In the genomic region with DNA sequence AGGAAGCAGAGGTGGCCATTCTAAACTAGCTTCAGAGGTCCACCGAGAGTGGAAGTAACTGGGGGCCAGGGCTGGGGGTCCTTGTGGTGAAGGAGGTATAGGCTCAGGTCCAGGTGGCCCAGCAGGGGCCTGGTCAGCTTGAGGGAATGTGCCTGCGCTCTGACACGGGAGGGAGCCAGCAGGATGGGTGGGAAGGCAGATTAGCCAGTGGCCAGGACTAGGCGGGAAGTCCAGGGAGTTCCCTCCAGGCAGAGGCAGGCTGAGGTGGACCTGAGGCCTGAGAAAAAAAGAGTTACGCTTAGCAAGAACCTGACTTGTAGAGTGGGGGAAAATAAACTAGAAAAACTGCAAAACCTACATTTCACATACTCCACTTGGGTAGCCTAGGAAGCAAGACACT, we compare ENCODE assay signal across 17 mouse cellular contexts. TPM values are rescaled to one million over a fixed set of nuclear protein-coding genes. Genes with fewer than 3 reads are reported as not detected.
A peak's percentile ranks its signal among the peaks of the same experiment; 100 is the strongest.
DNase-seq lines count a peak whose midpoint lies in the region; ATAC-seq and TF ChIP-seq lines count a peak whose summit lies in the region.
"Had no signal": no experiment of that assay in that cellular context is flagged by ENCODE, and none has a peak within 500 bp of the region (broad histone marks: within the 10 kb centered on the region; RNA-seq: fewer than 3 reads in every experiment).

No protein-coding gene starts in this region.

- 0 out of 2 replicates have a peak overlapping the region, but pooled peaks have one; percentile 16 for H3K27ac ChIP-seq in hindbrain, embryonic 10.5 days
- no peak overlapping the region for H3K27ac ChIP-seq in hindbrain, postnatal 0 days
- peak overlapping the region; percentile 43 for H3K27ac ChIP-seq in heart, postnatal 0 days (ENCODE audit: low read depth)
- H3K27ac ChIP-seq: embryonic facial prominence, embryonic 13.5 days; forebrain, embryonic 13.5 days; midbrain, embryonic 13.5 days had no signal

- no peaks in the 10 kb centered on the region for H3K9me3 ChIP-seq in hindbrain, embryonic 10.5 days
- H3K9me3 ChIP-seq in hindbrain, postnatal 0 days (ENCODE audit: low read length), result no peaks in the 10 kb centered on the region
- no peaks in the 10 kb centered on the region for H3K9me3 ChIP-seq in megakaryocyte, embryonic 14.5 days
- no peaks in the 10 kb centered on the region for H3K9me3 ChIP-seq in heart, postnatal 0 days (replicated peaks; ENCODE audit: control insufficient read depth, low read length)
- H3K9me3 ChIP-seq: embryonic facial prominence, embryonic 13.5 days; forebrain, embryonic 13.5 days; midbrain, embryonic 13.5 days had no signal

- no peak for TF ChIP-seq EP300 in heart, postnatal 0 days (IDR thresholded peaks at IDR 0.05; ENCODE audit: low read depth)

- H3K36me3 ChIP-seq in hindbrain, embryonic 10.5 days, result no peaks in the 10 kb centered on the region
- no peaks in the 10 kb centered on the region for H3K36me3 ChIP-seq in hindbrain, postnatal 0 days (ENCODE audit: insufficient read depth, low read length)
- H3K36me3 ChIP-seq in megakaryocyte, embryonic 14.5 days (replicated peaks; ENCODE audit: low read length), result peaks cover 79% of the 10 kb centered on the region
- no peaks in the 10 kb centered on the region for H3K36me3 ChIP-seq in heart, postnatal 0 days (replicated peaks; ENCODE audit: control insufficient read depth, insufficient read depth, low read length)
- H3K36me3 ChIP-seq: embryonic facial prominence, embryonic 13.5 days; midbrain, embryonic 13.5 days had no signal

- WGBS in hindbrain, embryonic 10.5 days, result 67% methylated on average over 5 of the region's 5 CpGs
- WGBS in hindbrain, postnatal 0 days, result 65% methylated on average over 5 of the region's 5 CpGs
- 55% methylated on average over 5 of the region's 5 CpGs for WGBS in heart, postnatal 0 days

- H3K4me3 ChIP-seq in hindbrain, embryonic 10.5 days, result no peak overlapping the region
- no peak overlapping the region for H3K4me3 ChIP-seq in hindbrain, postnatal 0 days (ENCODE audit: low read length)
- H3K4me3 ChIP-seq in megakaryocyte, embryonic 14.5 days (replicated peaks), result peak overlapping the region; percentile 55
- H3K4me3 ChIP-seq in heart, postnatal 0 days (ENCODE audit: low read depth, low read length), result no peak overlapping the region
- H3K4me3 ChIP-seq: embryonic facial prominence, embryonic 13.5 days; forebrain, embryonic 13.5 days; midbrain, embryonic 13.5 days had no signal

- DNase-seq in hindbrain, embryonic 10.5 days (ENCODE audit: low spot score), result no peak
- no peak for DNase-seq in hindbrain, postnatal 0 days (ENCODE audit: low spot score)
- DNase-seq in heart, postnatal 0 days (ENCODE audit: low spot score), result no peak
- peak; percentile 37 for DNase-seq in lung, postnatal 10 days
- DNase-seq in gastrocnemius, adult 18-20 months (ENCODE audit: low spot score), result no peak
- DNase-seq in layer of hippocampus, adult 11-12 months (ENCODE audit: low spot score), result no peak
- DNase-seq: adrenal gland, postnatal 14 days; cerebellum, postnatal 36 days; layer of hippocampus, adult 9-11 months; thymus, postnatal 25 days had no signal

- H3K4me2 ChIP-seq in hindbrain, postnatal 0 days (ENCODE audit: low read depth, low read length), result no peak overlapping the region
- H3K4me2 ChIP-seq in heart, postnatal 0 days (ENCODE audit: low read depth, low read length), result peak overlapping the region; percentile 53
- H3K4me2 ChIP-seq: embryonic facial prominence, embryonic 13.5 days; forebrain, embryonic 13.5 days; midbrain, embryonic 13.5 days had no signal

- no peak for TF ChIP-seq CTCF in hindbrain, postnatal 0 days (IDR thresholded peaks at IDR 0.05; ENCODE audit: low read depth)
- TF ChIP-seq CTCF in heart, postnatal 0 days (IDR thresholded peaks at IDR 0.05; ENCODE audit: low read depth), result no peak

- H3K27me3 ChIP-seq in hindbrain, embryonic 10.5 days (ENCODE audit: insufficient read depth, poor library complexity, severe bottlenecking), result peaks cover 3% of the 10 kb centered on the region; the same call in 1 of the 2 replicates
- no peaks in the 10 kb centered on the region for H3K27me3 ChIP-seq in hindbrain, postnatal 0 days (ENCODE audit: insufficient read depth, low read length)
- H3K27me3 ChIP-seq in megakaryocyte, embryonic 14.5 days (replicated peaks), result no peaks in the 10 kb centered on the region
- no peaks in the 10 kb centered on the region for H3K27me3 ChIP-seq in heart, postnatal 0 days (ENCODE audit: control insufficient read depth, insufficient read depth, low read length)
- H3K27me3 ChIP-seq: embryonic facial prominence, embryonic 13.5 days; forebrain, embryonic 13.5 days; midbrain, embryonic 13.5 days had no signal

- no peak for ATAC-seq in hindbrain, postnatal 0 days
- no peak for ATAC-seq in megakaryocyte, adult 5-6 weeks (ENCODE audit: poor library complexity, severe bottlenecking)
- peak; percentile 31; the same call in 1 of the 2 replicates for ATAC-seq in heart, postnatal 0 days (ENCODE audit: insufficient read depth, low read depth)
- ATAC-seq: forebrain, embryonic 13.5 days; hindbrain, embryonic 16.5 days; midbrain, embryonic 13.5 days had no signal

- no peak overlapping the region for H3K9ac ChIP-seq in hindbrain, postnatal 0 days (replicated peaks; ENCODE audit: low read length)
- H3K9ac ChIP-seq in heart, postnatal 0 days (replicated peaks; ENCODE audit: low read depth, low read length), result no peak overlapping the region; the same call in 1 of the 2 replicates
- H3K9ac ChIP-seq: embryonic facial prominence, embryonic 13.5 days; forebrain, embryonic 13.5 days; midbrain, embryonic 13.5 days had no signal

- peaks cover 35% of the 10 kb centered on the region for H3K4me1 ChIP-seq in hindbrain, embryonic 10.5 days (replicated peaks)
- no peaks in the 10 kb centered on the region for H3K4me1 ChIP-seq in hindbrain, postnatal 0 days (ENCODE audit: insufficient read depth, low read length)
- peaks cover 89% of the 10 kb centered on the region for H3K4me1 ChIP-seq in megakaryocyte, embryonic 14.5 days
- 0 out of 2 replicates have a peak, but pooled peaks cover 4% of the 10 kb centered on the region for H3K4me1 ChIP-seq in heart, postnatal 0 days (ENCODE audit: control insufficient read depth, insufficient read depth)

RNA-seq across cellular contexts. Expression of a gene that starts 39.6 kb away (rescaled TPM):
- polyA plus RNA-seq in hindbrain, embryonic 10.5 days (2016; fragmentation: Nextera tagmentation; extraction: Ambion mirVana), result 17.3 and 18.3 TPM in 2 replicates
- 19.2 and 20.1 TPM in 2 replicates for total RNA-seq in hindbrain, postnatal 0 days (2014; rRNA removed)
- 10.9 and 11.2 TPM in 2 replicates for polyA plus RNA-seq in hindbrain, postnatal 0 days (2015; fragmentation: Nextera tagmentation; extraction: Ambion mirVana)
- 1.3 and 13.6 TPM in 2 replicates for polyA plus RNA-seq in megakaryocyte, embryonic 14.5 days (2012; ENCODE audit: insufficient read depth, low replicate concordance)
- 25.0 and 26.2 TPM in 2 replicates for total RNA-seq in megakaryocyte, adult 5-6 weeks (2015)
- total RNA-seq in megakaryocyte, adult 5-6 weeks (2017), result 22.6 and 24.4 TPM in 2 replicates
- 126 and 153 TPM in 2 replicates for total RNA-seq in heart, postnatal 0 days (2014; rRNA removed; ENCODE audit: low replicate concordance)
- 59.4 and 63.2 TPM in 2 replicates for polyA plus RNA-seq in heart, postnatal 0 days (2015; fragmentation: Nextera tagmentation; extraction: Ambion mirVana)
- total RNA-seq in gastrocnemius, adult 18-20 months (2021), result 10 to 100 TPM; 27.3 to 35.3 TPM

RNA-seq across cellular contexts. Expression of a gene that starts 40.2 kb away (rescaled TPM):
- 0.93 and 1.6 TPM in 2 replicates for polyA plus RNA-seq in hindbrain, embryonic 10.5 days (2016; fragmentation: Nextera tagmentation; extraction: Ambion mirVana)
- 0.40 TPM in 1 of 2 replicates, not detected in the other for total RNA-seq in hindbrain, postnatal 0 days (2014; rRNA removed)
- polyA plus RNA-seq in hindbrain, postnatal 0 days (2015; fragmentation: Nextera tagmentation; extraction: Ambion mirVana), result 0.56 and 0.72 TPM in 2 replicates
- 1.2 TPM in 1 of 2 replicates, not detected in the other for polyA plus RNA-seq in megakaryocyte, embryonic 14.5 days (2012; ENCODE audit: insufficient read depth, low replicate concordance)
- 195 and 212 TPM in 2 replicates for total RNA-seq in megakaryocyte, adult 5-6 weeks (2015)
- 204 and 237 TPM in 2 replicates for total RNA-seq in megakaryocyte, adult 5-6 weeks (2017)
- 0.15 TPM in 1 of 2 replicates, not detected in the other for total RNA-seq in heart, postnatal 0 days (2014; rRNA removed; ENCODE audit: low replicate concordance)
- polyA plus RNA-seq in heart, postnatal 0 days (2015; fragmentation: Nextera tagmentation; extraction: Ambion mirVana), result 0.58 and 0.83 TPM in 2 replicates
- under 1 TPM in 1 of 2 experiments, not detected in 1; 0.34 TPM for total RNA-seq in gastrocnemius, adult 18-20 months (2021)
- total RNA-seq: left cerebral cortex, postnatal 25 days had no signal

Comparison
In these comparisons a context has a peak if more than half of its experiments do, and no peak if none do; other contexts are left out.
1. RNA of a gene that starts 40.2 kb away (total RNA-seq): 195 to 237 TPM in megakaryocyte, adult 5-6 weeks; 0.34 TPM in gastrocnemius, adult 18-20 months, 0.40 TPM in hindbrain, postnatal 0 days and 0.15 TPM in heart, postnatal 0 days; every median in the first group is over 100 times any median in the second.